Mouse (Mus musculus): ENCODE results near the gene Bhmt.

GRCm38 (mm10) chr13:93607701-93608100 lies 30.1 kb downstream of the Bhmt start:
- TF ChIP-seq GATA1 (IDR thresholded peaks at IDR 0.05; ENCODE audit: borderline replicate concordance, low read length) (no peak), FLI1 (IDR thresholded peaks at IDR 0.05; ENCODE audit: low read length) (no peak)
